Mouse (Mus musculus) myocyte (in vitro differentiated cells): Measurements from ENCODE around the gene Fstl1. TPM values are rescaled to one million over a fixed set of nuclear protein-coding genes. Genes with fewer than 3 reads are reported as not detected.

Source experiments
- H3K27me3 ChIP-seq: one replicate; pipeline ENCODE4 v1.6.1; 2011; ENCODE audit not compliant: control insufficient read depth, insufficient read depth, insufficient read length
- H3K36me3 ChIP-seq: one replicate; pipeline ENCODE4 v1.6.1; 2011; ENCODE audit not compliant: control insufficient read depth, insufficient read depth
- H3K4me2 ChIP-seq: one replicate; pipeline ENCODE4 v1.6.1; 2011; ENCODE audit warnings: low read depth, control low read depth
- H3K4me3 ChIP-seq: one replicate; pipeline ENCODE4 v1.5.1; 2011; ENCODE audit warnings: mild to moderate bottlenecking, control low read depth, moderate library complexity
- H3K79me2 ChIP-seq: one replicate; pipeline ENCODE4 v1.6.1; 2011; ENCODE audit not compliant: control insufficient read depth, insufficient read depth
- H3ac ChIP-seq: one replicate; pipeline ENCODE4 v1.6.1; 2011; ENCODE audit not compliant: control insufficient read depth, insufficient read length
- CEBPB ChIP-seq: IDR thresholded peaks from 2 replicates; pipeline ENCODE4 v1.6.1; 2011; ENCODE audit warnings: mild to moderate bottlenecking, moderate library complexity; ENCODE audit not compliant: poor library complexity, insufficient read depth, severe bottlenecking
- E2F4 ChIP-seq: IDR thresholded peaks from one replicate; pipeline ENCODE4 v1.6.1; 2011; ENCODE audit warnings: mild to moderate bottlenecking, control low read depth, moderate library complexity; ENCODE audit not compliant: insufficient read depth
- MAX ChIP-seq: IDR thresholded peaks from one replicate; pipeline ENCODE4 v1.6.1; 2011; ENCODE audit warnings: low read depth, mild to moderate bottlenecking, control low read depth
- MYOD1 ChIP-seq, 3 experiments: IDR thresholded peaks; one replicate each; pipeline ENCODE4 v1.6.1; 2011; ENCODE audit warnings: control low read depth in 2 of 3, low read depth in 2 of 3, mild to moderate bottlenecking in 2 of 3, moderate library complexity in 1 of 3; ENCODE audit not compliant: insufficient read length in 2 of 3, control insufficient read depth in 1 of 3
- MYOG ChIP-seq, 3 experiments: IDR thresholded peaks; one replicate each; pipeline ENCODE4 v1.6.1; 2011; ENCODE audit warnings: control low read depth in 2 of 3, low read depth in 2 of 3, mild to moderate bottlenecking in 2 of 3; ENCODE audit not compliant: insufficient read length in 2 of 3, control insufficient read depth in 1 of 3, insufficient read depth in 1 of 3
- POLR2A ChIP-seq: IDR thresholded peaks from one replicate; pipeline ENCODE4 v1.6.1; 2011; ENCODE audit warnings: low read depth, mild to moderate bottlenecking, control low read depth, moderate library complexity; ENCODE audit not compliant: insufficient read length
- POLR2AphosphoS2 ChIP-seq: IDR thresholded peaks from one replicate; pipeline ENCODE4 v1.6.1; 2011; ENCODE audit warnings: low read depth, control low read depth; ENCODE audit not compliant: insufficient read length
- REST ChIP-seq: IDR thresholded peaks from one replicate; pipeline ENCODE4 v1.6.1; 2011; ENCODE audit warnings: mild to moderate bottlenecking, control low read depth, moderate library complexity; ENCODE audit not compliant: insufficient read depth, insufficient read length
- SRF ChIP-seq: IDR thresholded peaks from one replicate; pipeline ENCODE4 v1.6.1; 2011; ENCODE audit warnings: low read depth; ENCODE audit not compliant: control insufficient read depth, insufficient read length
- TCF12 ChIP-seq: IDR thresholded peaks from one replicate; pipeline ENCODE4 v1.6.1; 2011; ENCODE audit warnings: mild to moderate bottlenecking, control low read depth; ENCODE audit not compliant: poor library complexity, insufficient read depth, severe bottlenecking
- TCF3 ChIP-seq: IDR thresholded peaks from one replicate; pipeline ENCODE4 v1.6.1; 2011; ENCODE audit warnings: low read depth, control low read depth; ENCODE audit not compliant: insufficient read length
- USF1 ChIP-seq: IDR thresholded peaks from one replicate; pipeline ENCODE4 v1.6.1; 2011; ENCODE audit warnings: low read depth, mild to moderate bottlenecking, control low read depth, moderate library complexity
- polyA plus RNA-seq: library from polyadenylated mRNA; unstranded; fragments of >200 nt; fragmentation: generic; extraction: Trizol; gene quantifications from one replicate; pipeline ENCODE4 v1.2.1, GENCODE M21; 2012; ENCODE audit warnings: missing spikeins

Fstl1 gene
- polyA plus RNA-seq, 1 experiment: 134 TPM

DNA sequence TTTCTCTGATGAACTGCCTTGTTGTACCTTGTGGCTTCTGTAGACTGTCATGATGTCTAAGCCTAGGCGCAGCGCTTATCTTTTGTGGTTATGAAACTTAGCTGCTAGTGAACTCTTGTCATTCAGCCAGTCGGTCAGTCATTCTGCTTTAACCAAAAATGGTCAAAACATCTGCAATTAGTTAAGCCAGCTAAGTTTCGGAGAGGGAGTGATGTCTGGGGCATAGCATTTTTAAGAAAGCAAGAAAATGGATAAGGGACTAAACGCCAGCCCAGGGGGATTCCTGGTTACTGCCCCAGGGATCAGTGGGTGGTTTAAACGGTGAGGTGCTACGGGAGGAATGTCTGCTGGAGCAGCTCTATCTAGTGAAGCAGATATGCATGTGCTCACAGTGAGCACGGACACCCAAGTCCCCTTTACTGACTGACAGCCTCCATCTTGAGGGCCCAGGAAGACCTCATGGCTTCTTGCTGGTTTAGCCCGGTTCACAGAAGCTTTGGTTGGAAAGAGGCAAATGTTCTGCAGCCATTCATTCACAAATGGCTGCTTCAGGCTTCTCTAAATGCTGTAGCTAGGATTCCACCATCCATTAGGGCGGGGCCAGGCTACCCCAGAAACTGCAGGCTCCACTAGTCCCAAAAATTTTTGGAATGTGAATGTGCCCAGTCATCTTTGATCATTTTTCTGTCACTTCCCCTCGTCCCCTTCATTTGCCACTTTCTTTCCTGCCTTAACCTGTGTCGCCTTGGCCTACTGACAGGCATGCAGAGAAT is 13.5 kb downstream of the Fstl1 start:
- Histone ChIP-seq H3K4me3 (peak overlapping the region; percentile 4), H3K79me2 (peaks cover 49% of the 10 kb centered on the region), H3K36me3 (peaks cover 24% of the 10 kb centered on the region), H3ac (no peak overlapping the region), H3K4me2 (peak overlapping the region; percentile 88), H3K27me3 (no peaks in the 10 kb centered on the region)
- TF ChIP-seq POLR2AphosphoS2: no peak
- TF ChIP-seq REST: no peak
- peak; percentile 92 for TF ChIP-seq SRF
- TF ChIP-seq POLR2A: no peak
- 0 out of 2 replicates have a peak, but pooled peaks have one; percentile 16 for TF ChIP-seq CEBPB
- TF ChIP-seq TCF12: peak; percentile 7
- TF ChIP-seq USF1: no peak

DNA sequence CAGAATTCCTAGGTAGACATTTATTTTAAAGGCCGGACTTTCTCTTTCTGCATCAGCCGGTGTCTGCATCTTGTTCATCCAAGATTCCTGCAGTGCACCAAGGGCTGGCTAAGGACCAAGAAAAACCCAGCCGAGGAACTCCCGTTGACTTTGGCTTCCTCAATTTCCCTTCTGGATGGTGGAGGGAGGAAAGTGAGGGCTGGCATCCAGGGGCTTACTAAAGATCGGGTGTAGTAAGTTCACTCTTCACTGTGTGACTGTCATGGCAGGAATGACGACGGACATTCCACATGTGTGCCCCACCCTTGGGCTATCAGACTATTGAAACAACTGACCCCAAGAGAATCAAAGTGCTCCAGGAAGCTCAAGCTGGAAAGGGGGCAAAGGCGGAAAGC is 14.1 kb downstream of the Fstl1 start:
- no peaks in the 10 kb centered on the region for H3K27me3 ChIP-seq
- TF ChIP-seq REST (no peak), MYOD1 (IDR thresholded peaks at IDR 0.05; ENCODE audit: control insufficient read depth in 1 of 3, insufficient read length in 2 of 3, low read depth in 2 of 3) (no peak), MYOG (IDR thresholded peaks at IDR 0.05; ENCODE audit: control insufficient read depth in 1 of 3, insufficient read depth in 1 of 3, insufficient read length in 2 of 3, low read depth in 2 of 3) (no peak), POLR2A (no peak), TCF12 (no peak), USF1 (no peak), POLR2AphosphoS2 (no peak), MAX (no peak), TCF3 (no peak), SRF (no peak), E2F4 (no peak), CEBPB (no peak)
- peaks cover 46% of the 10 kb centered on the region for H3K79me2 ChIP-seq
- peaks cover 21% of the 10 kb centered on the region for H3K36me3 ChIP-seq
- H3K4me3 ChIP-seq: peak overlapping the region; percentile 4
- no peak overlapping the region for H3ac ChIP-seq
- peak overlapping the region; percentile 88 for H3K4me2 ChIP-seq

DNA sequence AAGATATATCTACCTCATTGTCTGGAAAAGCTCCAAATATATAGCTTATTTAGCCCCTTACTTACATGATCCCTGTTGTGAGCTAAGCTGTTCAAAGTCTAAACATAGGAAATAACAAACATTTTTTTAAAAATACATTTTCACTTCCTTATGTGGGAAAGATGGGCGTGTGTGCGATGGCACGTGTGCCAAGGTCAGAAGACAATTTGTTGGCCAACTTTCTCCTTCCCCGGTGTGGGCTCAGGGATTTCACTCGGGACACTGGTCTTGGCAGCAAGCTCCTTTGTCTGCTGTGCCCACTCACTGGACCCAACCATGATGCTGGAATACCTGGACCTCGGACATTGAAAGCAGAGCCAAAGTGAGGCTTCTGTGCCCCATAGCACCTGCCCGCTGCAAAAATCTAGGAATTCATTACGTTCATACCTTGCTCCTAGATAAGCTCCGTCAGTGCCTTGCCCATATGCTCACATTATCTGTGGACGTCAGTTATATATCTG is 19.0 kb downstream of the Fstl1 start:
- Histone ChIP-seq H3K27me3 (no peaks in the 10 kb centered on the region), H3K4me2 (no peak overlapping the region), H3ac (no peak overlapping the region), H3K36me3 (peaks cover 27% of the 10 kb centered on the region), H3K79me2 (peaks cover 45% of the 10 kb centered on the region), H3K4me3 (no peak overlapping the region)
- no peak for TF ChIP-seq USF1
- TF ChIP-seq MAX: no peak
- no peak for TF ChIP-seq POLR2AphosphoS2
- TF ChIP-seq TCF3: no peak
- no peak for TF ChIP-seq CEBPB
- TF ChIP-seq REST: no peak
- no peak for TF ChIP-seq MYOG (IDR thresholded peaks at IDR 0.05; ENCODE audit: control insufficient read depth in 1 of 3, insufficient read depth in 1 of 3, insufficient read length in 2 of 3, low read depth in 2 of 3)
- no peak for TF ChIP-seq SRF
- TF ChIP-seq TCF12: no peak
- TF ChIP-seq E2F4: no peak
- TF ChIP-seq MYOD1 (IDR thresholded peaks at IDR 0.05; ENCODE audit: control insufficient read depth in 1 of 3, insufficient read length in 2 of 3, low read depth in 2 of 3): no peak
- TF ChIP-seq POLR2A: no peak

DNA sequence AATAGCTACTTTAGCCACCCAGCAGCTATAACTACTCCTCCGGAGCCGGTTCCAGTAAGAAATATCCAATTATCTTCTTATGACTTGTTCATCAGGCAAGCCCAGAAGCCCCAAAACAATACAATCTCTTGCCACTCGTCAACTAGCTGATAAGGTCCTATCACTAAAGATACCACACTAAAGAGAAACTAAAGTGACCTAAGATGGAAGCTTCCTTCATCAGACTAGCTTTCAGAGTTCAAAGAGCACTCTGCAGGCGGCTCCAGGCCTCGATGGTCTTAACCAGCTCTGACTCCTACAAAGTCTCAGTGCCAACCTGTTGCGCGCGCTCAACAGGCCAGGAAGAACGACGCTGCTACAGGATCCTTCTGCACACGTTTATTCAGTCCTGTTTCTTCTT is 19.6 kb downstream of the Fstl1 start:
- no peak for TF ChIP-seq POLR2A
- TF ChIP-seq TCF12: no peak
- Histone ChIP-seq H3K4me2 (no peak overlapping the region), H3ac (no peak overlapping the region), H3K27me3 (no peaks in the 10 kb centered on the region), H3K36me3 (peaks cover 27% of the 10 kb centered on the region), H3K4me3 (no peak overlapping the region), H3K79me2 (peaks cover 45% of the 10 kb centered on the region)

- peak overlapping the region; percentile 52 for H3K4me2 ChIP-seq
- TF ChIP-seq E2F4 (no peak), TCF12 (peak; percentile 31), POLR2AphosphoS2 (no peak), USF1 (no peak), SRF (no peak), CEBPB (peak; percentile 92), TCF3 (no peak), POLR2A (no peak), MYOG (IDR thresholded peaks at IDR 0.05; ENCODE audit: control insufficient read depth in 1 of 3, insufficient read depth in 1 of 3, insufficient read length in 2 of 3, low read depth in 2 of 3) (peak in 1 of 3 experiments; percentile 5), REST (no peak), MYOD1 (IDR thresholded peaks at IDR 0.05; ENCODE audit: control insufficient read depth in 1 of 3, insufficient read length in 2 of 3, low read depth in 2 of 3) (peak in 2 of 3 experiments; percentile 66 to 70), MAX (peak; percentile 91)
- H3K27me3 ChIP-seq: no peaks in the 10 kb centered on the region
- peaks cover 14% of the 10 kb centered on the region for H3K36me3 ChIP-seq
- no peak overlapping the region for H3ac ChIP-seq
- no peak overlapping the region for H3K4me3 ChIP-seq
- H3K79me2 ChIP-seq: peaks cover 6% of the 10 kb centered on the region
Measured at GRCm38 (mm10) chr16:37801097-37801496, 24.4 kb downstream of the Fstl1 start.
